Mouse (Mus musculus) MEL (cell line): Measurements from ENCODE around the gene Anapc15.

Experiments
- CTCF ChIP-seq, 3 experiments: IDR thresholded peaks in 2 of 3; conservative IDR thresholded peaks in 1 of 3; 2 replicates each; pipeline ENCODE4 v1.5.1; 2011 to 2012; ENCODE audit warnings: low read length in 3 of 3, low read depth in 2 of 3, mild to moderate bottlenecking in 2 of 3, improper control_type of control experiment in 1 of 3, inconsistent platforms in 1 of 3, mixed read lengths in 1 of 3, moderate library complexity in 1 of 3; ENCODE audit not compliant: control insufficient read depth in 1 of 3, insufficient read depth in 1 of 3, poor library complexity in 1 of 3, severe bottlenecking in 1 of 3
- EP300 ChIP-seq, 2 experiments: IDR thresholded peaks; 2 replicates each; pipeline ENCODE4 v1.6.1; 2011; ENCODE audit warnings: improper control_type of control experiment in 2 of 2, low read length in 2 of 2, low read depth in 1 of 2, mild to moderate bottlenecking in 1 of 2
- SIN3A ChIP-seq: IDR thresholded peaks from 2 replicates; pipeline ENCODE4 v1.6.1; 2012; ENCODE audit warnings: low read length, improper control_type of control experiment, inconsistent platforms
- USF1 ChIP-seq: IDR thresholded peaks from 2 replicates; pipeline ENCODE4 v1.6.1; 2014; ENCODE audit warnings: low read depth, mild to moderate bottlenecking, inconsistent platforms, low read length, improper control_type of control experiment, moderate library complexity

DNA sequence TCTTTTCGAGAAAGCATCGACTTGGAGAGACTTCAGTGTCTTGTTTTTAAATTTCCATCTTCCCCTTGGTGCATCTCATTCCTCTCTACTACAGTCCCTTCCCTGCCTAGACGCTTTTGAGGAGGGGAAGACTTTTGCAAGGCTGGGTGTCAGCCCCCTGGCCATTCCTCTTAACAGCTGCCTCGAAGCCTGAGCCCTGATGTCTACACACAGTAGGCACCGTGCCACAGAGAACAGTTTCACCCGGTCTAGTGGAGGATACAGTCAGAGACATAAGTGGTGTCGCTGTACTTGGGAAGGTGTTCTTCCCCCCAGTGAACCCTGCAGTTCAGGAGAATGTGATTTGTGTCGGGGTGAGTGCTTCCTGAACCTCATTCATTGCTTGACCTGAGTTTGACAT is 43.2 kb downstream of the Anapc15 start:
- TF ChIP-seq USF1 (no peak), EP300 (IDR thresholded peaks at IDR 0.05; ENCODE audit: low read depth in 1 of 2, low read length in 2 of 2) (no peak), CTCF (IDR thresholded peaks at IDR 0.05 in 2 of 3, conservative IDR thresholded peaks at IDR 0.05 in 1 of 3; ENCODE audit: control insufficient read depth in 1 of 3, insufficient read depth in 1 of 3, low read depth in 2 of 3, low read length in 3 of 3, poor library complexity in 1 of 3, severe bottlenecking in 1 of 3) (no peak), SIN3A (no peak)
